Mouse (Mus musculus): ENCODE measurements around the gene Dtx3. TPM values are rescaled to one million over a fixed set of nuclear protein-coding genes. Genes with fewer than 3 reads are reported as not detected.

Gene Dtx3
- polyA plus RNA-seq, 1 experiment from 2014 or later: 93.8 TPM

DNA sequence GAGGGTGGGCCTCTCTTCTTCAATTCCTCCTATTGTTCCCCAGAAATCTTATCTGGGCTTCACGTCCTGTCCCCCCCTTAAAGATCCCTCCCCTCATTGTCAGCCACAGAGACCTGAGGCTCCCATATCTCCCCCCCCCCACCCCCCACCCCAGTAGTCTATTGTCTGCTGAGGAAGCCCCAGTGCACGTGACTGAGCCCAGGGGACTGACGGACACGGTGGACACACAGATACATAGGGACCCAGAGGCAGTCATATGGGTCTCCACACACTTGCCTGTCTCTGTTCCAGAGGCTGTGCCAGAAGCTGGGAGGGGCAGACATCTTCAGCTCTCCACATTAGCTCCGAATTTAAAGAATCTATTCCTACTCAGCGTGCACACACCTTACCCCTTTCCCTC, 14.0 kb downstream of the Dtx3 start:
- no peak overlapping the region for H3K4me2 ChIP-seq (ENCODE audit: low read depth, low read length)
- no peaks in the 10 kb centered on the region for H3K9me3 ChIP-seq (replicated peaks; ENCODE audit: control insufficient read depth, low read length)
- no peak for ATAC-seq (replicated peaks; ENCODE audit: insufficient number of reproducible peaks, low FRiP score, low TSS enrichment, low read depth)
- H3K27ac ChIP-seq (replicated peaks; ENCODE audit: low read depth, low read length): no peak overlapping the region
- WGBS: 54% methylated on average over 6 of the region's 6 CpGs
- H3K9ac ChIP-seq (replicated peaks; ENCODE audit: low read length): no peak overlapping the region
- DNase-seq (ENCODE audit: low spot score): no peak
- H3K4me1 ChIP-seq (ENCODE audit: control insufficient read depth, insufficient read depth, low read length): peaks cover 5% of the 10 kb centered on the region; the same call in 1 of the 2 replicates
- peaks cover 25% of the 10 kb centered on the region for H3K27me3 ChIP-seq (ENCODE audit: control insufficient read depth, insufficient read depth, low read length)
- no peak overlapping the region for H3K4me3 ChIP-seq (ENCODE audit: low read depth, low read length)
- no peaks in the 10 kb centered on the region for H3K36me3 ChIP-seq (replicated peaks; ENCODE audit: control insufficient read depth, insufficient read depth, low read depth, low read length)

DNA sequence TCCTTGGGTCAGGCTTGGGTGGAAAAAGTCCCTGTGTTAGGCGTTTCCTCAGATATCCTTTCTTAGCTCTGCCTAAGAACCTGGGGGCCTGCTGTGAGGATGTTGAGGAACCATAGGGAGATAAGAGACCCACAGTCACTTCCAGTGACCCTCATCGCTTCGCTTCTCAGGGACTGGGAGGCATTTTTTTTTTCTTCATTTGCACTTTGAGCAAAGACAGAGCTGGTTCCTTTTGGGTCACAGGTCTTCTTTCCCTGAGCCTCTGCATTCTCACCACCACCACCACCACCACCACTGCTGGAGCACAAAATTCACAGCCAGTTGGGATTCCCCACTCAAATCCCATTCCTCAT, 14.9 kb downstream of the Dtx3 start:
- ATAC-seq (replicated peaks; ENCODE audit: insufficient number of reproducible peaks, low FRiP score, low TSS enrichment, low read depth) (no peak), DNase-seq (ENCODE audit: low spot score) (no peak)
- no peak overlapping the region for H3K4me2 ChIP-seq (ENCODE audit: low read depth, low read length)
- H3K4me1 ChIP-seq (ENCODE audit: control insufficient read depth, insufficient read depth, low read length): peaks cover 5% of the 10 kb centered on the region; the same call in 1 of the 2 replicates
- H3K9ac ChIP-seq (replicated peaks; ENCODE audit: low read length): no peak overlapping the region
- no peaks in the 10 kb centered on the region for H3K36me3 ChIP-seq (replicated peaks; ENCODE audit: control insufficient read depth, insufficient read depth, low read depth, low read length)
- no peak overlapping the region for H3K27ac ChIP-seq (replicated peaks; ENCODE audit: low read depth, low read length)
- no peaks in the 10 kb centered on the region for H3K9me3 ChIP-seq (replicated peaks; ENCODE audit: control insufficient read depth, low read length)
- peaks cover 27% of the 10 kb centered on the region for H3K27me3 ChIP-seq (ENCODE audit: control insufficient read depth, insufficient read depth, low read length)
- no peak overlapping the region for H3K4me3 ChIP-seq (ENCODE audit: low read depth, low read length)
- WGBS: 12% methylated on average over 3 of the region's 3 CpGs

DNA sequence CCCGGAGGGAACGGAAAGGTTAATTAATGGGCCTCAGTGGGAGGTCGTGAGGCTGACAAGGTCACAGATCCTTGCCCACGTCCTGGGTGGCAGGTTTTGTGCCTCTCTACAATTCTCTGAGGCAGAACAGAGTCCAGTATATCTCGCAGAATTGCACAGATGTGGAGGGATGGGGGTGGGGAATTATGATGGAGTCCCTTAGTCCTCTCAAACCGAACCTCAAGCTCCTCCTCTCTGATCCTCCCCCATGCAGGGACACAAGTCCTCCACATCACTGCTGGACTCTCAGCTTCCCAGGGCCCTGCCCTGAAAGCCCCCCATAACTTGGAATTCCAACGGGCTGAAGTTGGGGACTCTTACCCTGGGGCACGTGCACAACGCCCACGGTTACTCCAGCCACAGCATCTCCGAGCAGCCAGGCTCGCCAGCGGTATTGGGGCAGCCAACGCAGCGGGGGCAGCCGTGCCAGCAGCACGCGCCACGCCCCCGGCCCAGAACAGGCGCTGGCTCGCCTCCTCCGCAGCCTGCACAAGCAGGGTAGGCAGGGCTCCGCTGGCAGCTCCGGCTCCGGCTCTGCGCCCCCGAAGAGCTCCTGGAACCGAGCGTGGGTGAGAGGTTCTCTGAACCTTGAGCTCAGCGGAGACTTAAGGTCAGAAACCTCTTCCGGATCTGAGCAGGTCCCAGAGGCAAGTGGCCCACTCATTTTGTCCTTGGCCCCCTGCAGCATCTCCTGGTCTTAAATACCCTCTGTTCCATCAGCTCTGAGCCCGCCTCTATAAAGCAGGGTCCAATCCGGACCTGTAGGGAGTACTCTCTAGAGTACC, 15.4 kb downstream of the Dtx3 start, which contains the start of gene Slc26a10:
Gene Slc26a10 (minus strand): TSS at position 775 of the 824 bp plus-strand sequence.
- Histone ChIP-seq H3K4me1 (ENCODE audit: control insufficient read depth, insufficient read depth, low read length) (peaks cover 5% of the 10 kb centered on the region; the same call in 1 of the 2 replicates), H3K9me3 (replicated peaks; ENCODE audit: control insufficient read depth, low read length) (no peaks in the 10 kb centered on the region), H3K4me2 (ENCODE audit: low read depth, low read length) (peak within 1 kb of the TSS; percentile 39), H3K36me3 (replicated peaks; ENCODE audit: control insufficient read depth, insufficient read depth, low read depth, low read length) (no peaks in the 10 kb centered on the region), H3K4me3 (ENCODE audit: low read depth, low read length) (no peak within 1 kb of the TSS), H3K27ac (replicated peaks; ENCODE audit: low read depth, low read length) (no peak within 1 kb of the TSS), H3K27me3 (ENCODE audit: control insufficient read depth, insufficient read depth, low read length) (peaks cover 27% of the 10 kb centered on the region), H3K9ac (replicated peaks; ENCODE audit: low read length) (no peak within 1 kb of the TSS)
- DNase-seq (ENCODE audit: low spot score) (peak; percentile 25), ATAC-seq (replicated peaks; ENCODE audit: insufficient number of reproducible peaks, low FRiP score, low TSS enrichment, low read depth) (no peak)
- 1% methylated on average over 34 of the region's 34 CpGs for WGBS

DNA sequence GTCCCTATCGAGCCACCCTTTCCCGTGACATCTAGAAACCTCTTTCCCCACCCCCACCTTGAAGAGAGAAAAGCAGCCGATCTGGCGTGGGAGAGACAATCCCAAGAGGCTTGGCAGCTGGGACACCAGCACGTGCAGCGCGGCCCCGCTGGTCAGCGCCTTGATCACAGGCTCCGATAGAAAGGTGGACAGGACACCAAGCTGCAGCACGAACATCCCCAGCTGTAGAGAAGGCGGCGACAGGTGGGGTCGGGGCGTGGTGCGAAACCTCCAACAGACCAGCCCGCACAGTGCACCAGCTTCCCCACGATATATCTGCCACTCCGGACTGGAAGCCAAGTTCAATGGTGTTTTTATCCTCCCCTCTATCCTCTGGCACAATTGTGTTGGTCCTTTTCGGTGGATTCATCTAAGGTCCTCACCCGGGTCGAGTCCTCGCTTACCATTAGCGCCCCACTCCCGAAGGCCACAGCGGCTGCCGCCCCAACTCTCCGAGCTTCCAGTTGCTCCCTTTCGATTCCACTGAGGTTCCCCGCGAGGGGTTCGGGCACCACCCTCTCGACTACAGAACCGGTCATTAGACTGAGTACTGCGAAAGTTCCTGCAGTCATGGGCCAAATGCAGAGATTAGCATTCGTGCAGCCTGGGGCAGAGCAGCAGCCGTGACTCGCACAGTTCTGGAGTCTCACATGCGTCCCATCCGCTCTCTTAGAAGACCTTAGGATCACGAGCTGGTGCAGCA, 17.1 kb downstream of the Dtx3 start:
- Histone ChIP-seq H3K4me1 (ENCODE audit: control insufficient read depth, insufficient read depth, low read length) (peaks cover 2% of the 10 kb centered on the region; the same call in 1 of the 2 replicates), H3K36me3 (replicated peaks; ENCODE audit: control insufficient read depth, insufficient read depth, low read depth, low read length) (no peaks in the 10 kb centered on the region), H3K9ac (replicated peaks; ENCODE audit: low read length) (no peak overlapping the region), H3K27ac (replicated peaks; ENCODE audit: low read depth, low read length) (no peak overlapping the region), H3K4me2 (ENCODE audit: low read depth, low read length) (peak overlapping the region; percentile 45), H3K9me3 (replicated peaks; ENCODE audit: control insufficient read depth, low read length) (no peaks in the 10 kb centered on the region), H3K4me3 (ENCODE audit: low read depth, low read length) (peak overlapping the region; percentile 17; the same call in 1 of the 2 replicates), H3K27me3 (ENCODE audit: control insufficient read depth, insufficient read depth, low read length) (peaks cover 27% of the 10 kb centered on the region)
- 4% methylated on average over 41 of the region's 41 CpGs for WGBS
- DNase-seq (ENCODE audit: low spot score) (no peak), ATAC-seq (replicated peaks; ENCODE audit: insufficient number of reproducible peaks, low FRiP score, low TSS enrichment, low read depth) (no peak)

DNA sequence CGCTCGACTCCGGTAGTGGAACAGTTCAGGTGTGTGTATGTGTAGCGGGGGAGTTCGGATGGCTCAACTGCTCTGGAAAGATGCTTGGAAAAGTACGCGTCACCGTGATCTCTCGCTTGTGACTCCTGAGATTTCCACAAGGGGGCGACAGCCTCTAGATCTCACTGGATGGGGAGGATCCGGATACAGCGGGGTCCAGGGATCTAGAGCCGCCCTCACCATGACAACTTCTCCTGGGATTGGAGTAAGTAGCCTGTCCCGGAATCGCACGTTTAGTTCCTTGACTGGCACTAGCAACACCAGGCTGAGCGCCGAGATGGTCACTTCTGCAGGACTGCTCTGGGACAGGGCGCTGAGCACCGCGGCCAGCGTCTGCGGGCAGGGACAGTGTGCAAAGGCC, 17.8 kb downstream of the Dtx3 start:
- Histone ChIP-seq H3K27ac (replicated peaks; ENCODE audit: low read depth, low read length) (no peak overlapping the region), H3K4me2 (ENCODE audit: low read depth, low read length) (peak overlapping the region; percentile 45), H3K4me1 (ENCODE audit: control insufficient read depth, insufficient read depth, low read length) (peaks cover 2% of the 10 kb centered on the region; the same call in 1 of the 2 replicates), H3K4me3 (ENCODE audit: low read depth, low read length) (peak overlapping the region; percentile 17; the same call in 1 of the 2 replicates), H3K9ac (replicated peaks; ENCODE audit: low read length) (0 out of 2 replicates have a peak overlapping the region, but pooled peaks have one; percentile 15), H3K27me3 (ENCODE audit: control insufficient read depth, insufficient read depth, low read length) (peaks cover 27% of the 10 kb centered on the region), H3K36me3 (replicated peaks; ENCODE audit: control insufficient read depth, insufficient read depth, low read depth, low read length) (no peaks in the 10 kb centered on the region), H3K9me3 (replicated peaks; ENCODE audit: control insufficient read depth, low read length) (no peaks in the 10 kb centered on the region)
- ATAC-seq (replicated peaks; ENCODE audit: insufficient number of reproducible peaks, low FRiP score, low TSS enrichment, low read depth) (peak; percentile 45), DNase-seq (ENCODE audit: low spot score) (peak; percentile 95)
- WGBS: 2% methylated on average over 23 of the region's 23 CpGs

DNA sequence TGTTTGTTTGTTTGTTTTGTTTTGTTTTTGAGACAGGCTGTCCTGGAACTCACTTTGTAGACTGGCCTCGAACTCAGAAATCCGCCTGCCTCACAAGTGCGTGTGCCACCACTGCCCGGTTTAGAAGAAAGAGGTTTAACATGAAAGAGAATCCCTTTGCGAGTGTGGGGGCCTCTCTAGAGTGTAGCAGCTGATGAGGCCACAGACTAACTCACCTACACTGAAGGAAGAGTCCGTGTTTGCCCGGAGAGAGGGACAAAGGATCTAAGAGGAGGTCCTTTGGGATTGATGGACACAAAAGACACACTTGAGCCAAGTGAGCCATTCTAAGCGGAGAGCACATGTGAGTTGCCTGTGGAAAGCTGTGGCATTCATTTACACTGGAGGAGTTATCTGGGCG, 18.3 kb downstream of the Dtx3 start:
- no peak for DNase-seq (ENCODE audit: low spot score)
- Histone ChIP-seq H3K9me3 (replicated peaks; ENCODE audit: control insufficient read depth, low read length) (no peaks in the 10 kb centered on the region), H3K4me1 (ENCODE audit: control insufficient read depth, insufficient read depth, low read length) (peaks cover 2% of the 10 kb centered on the region; the same call in 1 of the 2 replicates), H3K4me2 (ENCODE audit: low read depth, low read length) (peak overlapping the region; percentile 45; the same call in 1 of the 2 replicates), H3K27ac (replicated peaks; ENCODE audit: low read depth, low read length) (no peak overlapping the region), H3K9ac (replicated peaks; ENCODE audit: low read length) (no peak overlapping the region), H3K27me3 (ENCODE audit: control insufficient read depth, insufficient read depth, low read length) (peaks cover 27% of the 10 kb centered on the region), H3K36me3 (replicated peaks; ENCODE audit: control insufficient read depth, insufficient read depth, low read depth, low read length) (no peaks in the 10 kb centered on the region), H3K4me3 (ENCODE audit: low read depth, low read length) (no peak overlapping the region)
- WGBS: 16% methylated on average over 9 of the region's 9 CpGs
- ATAC-seq (replicated peaks; ENCODE audit: insufficient number of reproducible peaks, low FRiP score, low TSS enrichment, low read depth): no peak

DNA sequence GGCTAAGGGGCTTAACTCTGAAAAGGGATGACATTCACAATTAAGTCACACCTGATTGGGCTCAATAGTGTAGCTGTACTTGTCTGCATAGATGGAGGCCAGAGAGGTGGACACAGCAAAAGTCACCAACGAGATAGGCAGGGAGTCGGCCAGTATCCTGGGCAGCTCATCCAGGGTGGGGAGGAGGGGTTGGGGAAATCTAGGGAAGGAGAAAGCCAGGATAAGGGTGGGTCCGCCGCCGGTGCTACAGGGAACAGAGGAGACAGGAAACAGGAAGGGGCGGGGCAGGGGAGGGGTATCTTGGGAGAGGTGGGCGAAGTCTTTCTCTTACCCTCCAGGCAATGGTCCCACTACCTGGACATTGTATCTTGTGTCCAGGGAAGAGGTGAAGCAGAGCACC, 18.8 kb downstream of the Dtx3 start:
- no peak overlapping the region for H3K4me3 ChIP-seq (ENCODE audit: low read depth, low read length)

More for the DNA sequence above, 18.8 kb downstream of the Dtx3 start:
- H3K27ac ChIP-seq (replicated peaks; ENCODE audit: low read depth, low read length): no peak overlapping the region
- DNase-seq (ENCODE audit: low spot score) (peak; percentile 25), ATAC-seq (replicated peaks; ENCODE audit: insufficient number of reproducible peaks, low FRiP score, low TSS enrichment, low read depth) (no peak)
- peak overlapping the region; percentile 11 for H3K4me2 ChIP-seq (ENCODE audit: low read depth, low read length)
- H3K9ac ChIP-seq (replicated peaks; ENCODE audit: low read length): no peak overlapping the region
- H3K36me3 ChIP-seq (replicated peaks; ENCODE audit: control insufficient read depth, insufficient read depth, low read depth, low read length): no peaks in the 10 kb centered on the region
- H3K27me3 ChIP-seq (ENCODE audit: control insufficient read depth, insufficient read depth, low read length): peaks cover 27% of the 10 kb centered on the region
- 6% methylated on average over 7 of the region's 7 CpGs for WGBS
- H3K9me3 ChIP-seq (replicated peaks; ENCODE audit: control insufficient read depth, low read length): no peaks in the 10 kb centered on the region
- H3K4me1 ChIP-seq (ENCODE audit: control insufficient read depth, insufficient read depth, low read length): peaks cover 2% of the 10 kb centered on the region; the same call in 1 of the 2 replicates
